Mouse (Mus musculus): ENCODE measurements around the gene Cep72. TPM values are rescaled to one million over a fixed set of nuclear protein-coding genes. Genes with fewer than 3 reads are reported as not detected.
A peak's percentile ranks its signal among the peaks of the same experiment; 100 is the strongest.
"Not testable (repeated sequence)": the region's sequence is repeated elsewhere in the genome, so short reads cannot be mapped to it uniquely, and the experiment has no call there.

Cep72 gene
- polyA plus RNA-seq, 1 experiment, result 2.2 TPM

DNA sequence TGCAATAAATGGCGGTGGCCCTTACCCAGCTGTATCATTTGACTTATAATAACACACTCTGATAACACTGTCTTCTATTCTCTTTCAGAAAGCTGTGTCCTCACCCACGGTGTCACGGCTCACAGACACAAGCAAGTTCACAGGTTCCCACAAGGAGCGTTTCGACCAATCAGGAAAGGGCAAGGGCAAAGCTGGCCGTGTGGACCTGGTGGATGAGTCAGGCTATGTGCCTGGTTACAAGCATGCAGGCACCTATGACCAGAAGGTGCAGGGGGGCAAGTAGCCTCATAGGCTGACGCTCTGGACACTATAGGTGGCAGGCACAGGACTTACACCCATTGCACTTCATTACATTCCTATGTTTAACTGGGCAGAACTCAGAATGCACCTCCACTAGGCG lies 31.0 kb downstream of the Cep72 start:
- H3K4me3 ChIP-seq (ENCODE audit: insufficient read depth, low read depth, low read length), result no peak overlapping the region
- no peaks in the 10 kb centered on the region for H3K36me3 ChIP-seq (ENCODE audit: control insufficient read depth, insufficient read depth, low read length)
- no peaks in the 10 kb centered on the region; the same call in 1 of the 2 replicates for H3K4me1 ChIP-seq (ENCODE audit: control insufficient read depth, insufficient read depth, low read length)
- no peak overlapping the region for H3K27ac ChIP-seq (ENCODE audit: insufficient read depth, low read depth, low read length)
- DNase-seq, result no peak
- no peak for TF ChIP-seq CTCF (conservative IDR thresholded peaks at IDR 0.05; ENCODE audit: insufficient read depth, insufficient read length, low read depth, low read length)
- TF ChIP-seq POLR2A (IDR thresholded peaks at IDR 0.05; ENCODE audit: low read depth, low read length), result no peak
- H3K27me3 ChIP-seq (replicated peaks; ENCODE audit: control insufficient read depth, insufficient read depth, low read length), result no peaks in the 10 kb centered on the region
- WGBS, result 69% methylated on average over 8 of the region's 8 CpGs

DNA sequence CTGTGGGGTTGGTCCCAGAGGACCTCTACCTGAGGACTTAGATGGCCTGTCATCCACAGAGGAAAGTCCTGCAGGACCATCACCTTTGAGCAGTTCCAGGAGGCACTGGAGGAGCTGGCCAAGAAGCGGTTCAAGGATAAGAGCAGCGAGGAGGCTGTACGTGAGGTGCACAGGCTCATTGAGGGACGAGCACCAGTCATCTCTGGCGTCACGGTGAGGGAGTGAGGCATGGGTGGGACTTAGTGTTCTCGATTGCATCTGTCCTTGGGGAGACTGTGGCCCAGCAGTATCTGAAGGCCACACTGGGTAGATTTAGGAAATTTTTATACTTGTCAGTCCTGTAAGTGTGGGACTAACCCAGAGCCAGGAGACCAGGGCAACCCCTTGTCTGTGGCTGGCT lies 31.4 kb downstream of the Cep72 start:
- Histone ChIP-seq H3K27me3 (replicated peaks; ENCODE audit: control insufficient read depth, insufficient read depth, low read length) (no peaks in the 10 kb centered on the region), H3K36me3 (ENCODE audit: control insufficient read depth, insufficient read depth, low read length) (no peaks in the 10 kb centered on the region), H3K4me3 (ENCODE audit: insufficient read depth, low read depth, low read length) (no peak overlapping the region), H3K4me1 (ENCODE audit: control insufficient read depth, insufficient read depth, low read length) (no peaks in the 10 kb centered on the region; the same call in 1 of the 2 replicates), H3K27ac (ENCODE audit: insufficient read depth, low read depth, low read length) (no peak overlapping the region)
- no peak for TF ChIP-seq POLR2A (IDR thresholded peaks at IDR 0.05; ENCODE audit: low read depth, low read length)
- no peak for TF ChIP-seq CTCF (conservative IDR thresholded peaks at IDR 0.05; ENCODE audit: insufficient read depth, insufficient read length, low read depth, low read length)
- no peak for DNase-seq
- 85% methylated on average over 7 of the region's 7 CpGs for WGBS

DNA sequence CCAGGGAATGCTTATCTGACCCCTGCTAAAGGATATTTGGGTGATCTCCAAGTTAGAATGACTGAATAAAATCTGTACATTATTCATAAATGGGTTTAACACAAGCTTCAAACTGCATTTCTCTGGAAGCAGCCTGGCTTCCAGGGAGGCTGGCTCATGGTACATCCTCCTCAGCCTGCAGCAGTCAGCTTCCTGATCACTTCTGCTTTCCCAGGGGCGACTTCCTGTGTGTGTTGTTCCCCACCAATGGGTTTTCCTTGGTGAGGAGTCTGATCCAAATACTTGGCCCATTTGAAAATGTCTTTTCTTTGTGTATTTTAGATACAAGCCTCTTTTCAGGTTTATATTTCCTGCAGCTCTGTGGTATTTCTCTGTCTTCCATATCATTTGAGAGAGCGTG lies 33.1 kb downstream of the Cep72 start:
- TF ChIP-seq POLR2A (IDR thresholded peaks at IDR 0.05; ENCODE audit: low read depth, low read length) (no peak), CTCF (conservative IDR thresholded peaks at IDR 0.05; ENCODE audit: insufficient read depth, insufficient read length, low read depth, low read length) (no peak)

DNA sequence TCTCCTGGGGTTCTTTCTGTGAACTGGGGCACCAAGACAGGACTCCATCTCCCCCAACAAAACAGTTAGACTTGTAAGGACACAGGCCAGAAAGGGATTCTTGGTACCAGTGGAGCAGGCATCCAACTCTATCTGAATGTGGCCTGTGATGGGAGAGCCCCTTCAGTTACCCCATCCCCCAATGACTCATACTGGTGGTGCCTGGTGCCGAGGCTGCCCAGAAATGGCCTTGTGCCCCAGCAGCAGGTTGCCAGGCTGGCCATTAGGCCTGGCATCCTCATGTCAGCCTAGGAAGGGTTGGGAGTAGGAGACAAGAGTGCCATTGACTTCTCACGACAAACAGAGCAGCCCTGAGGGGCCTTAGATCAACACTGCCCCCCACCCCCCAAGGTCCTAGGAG lies 34.0 kb downstream of the Cep72 start:
- TF ChIP-seq POLR2A (IDR thresholded peaks at IDR 0.05; ENCODE audit: low read depth, low read length), result no peak
- TF ChIP-seq CTCF (conservative IDR thresholded peaks at IDR 0.05; ENCODE audit: insufficient read depth, insufficient read length, low read depth, low read length), result no peak
- 75% methylated on average over 2 of the region's 2 CpGs for WGBS
- Histone ChIP-seq H3K4me1 (ENCODE audit: control insufficient read depth, insufficient read depth, low read length) (peaks cover 3% of the 10 kb centered on the region), H3K36me3 (ENCODE audit: control insufficient read depth, insufficient read depth, low read length) (no peaks in the 10 kb centered on the region), H3K27me3 (replicated peaks; ENCODE audit: control insufficient read depth, insufficient read depth, low read length) (no peaks in the 10 kb centered on the region), H3K4me3 (ENCODE audit: insufficient read depth, low read depth, low read length) (no peak overlapping the region), H3K27ac (ENCODE audit: insufficient read depth, low read depth, low read length) (no peak overlapping the region)
- DNase-seq, result no peak

More for the DNA sequence above, 33.1 kb downstream of the Cep72 start:
- Histone ChIP-seq H3K27ac (ENCODE audit: insufficient read depth, low read depth, low read length) (no peak overlapping the region), H3K36me3 (ENCODE audit: control insufficient read depth, insufficient read depth, low read length) (no peaks in the 10 kb centered on the region), H3K4me3 (ENCODE audit: insufficient read depth, low read depth, low read length) (no peak overlapping the region), H3K27me3 (replicated peaks; ENCODE audit: control insufficient read depth, insufficient read depth, low read length) (no peaks in the 10 kb centered on the region), H3K4me1 (ENCODE audit: control insufficient read depth, insufficient read depth, low read length) (peaks cover 3% of the 10 kb centered on the region)
- DNase-seq, result no peak
- 84% methylated on average over 2 of the region's 2 CpGs for WGBS

DNA sequence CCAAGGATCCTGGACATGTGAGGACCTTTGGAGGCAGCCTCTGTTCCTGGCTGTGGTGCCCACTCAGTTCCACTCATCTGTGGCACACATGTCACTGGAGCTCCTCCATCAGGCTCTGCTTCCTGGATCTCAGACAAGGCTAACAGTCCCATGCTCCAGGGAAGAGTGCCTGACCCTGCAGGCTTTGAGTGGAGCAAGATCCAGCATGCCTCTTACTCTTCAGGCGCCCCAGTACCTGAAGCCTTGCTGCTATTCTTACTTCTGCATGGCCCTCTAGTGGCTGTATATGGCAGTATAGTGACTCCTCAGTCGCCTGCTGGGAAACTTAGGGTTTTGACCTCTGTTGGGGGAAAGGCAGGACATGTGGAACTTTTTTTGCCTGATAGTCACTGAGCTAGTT lies 35.9 kb downstream of the Cep72 start:
- Histone ChIP-seq H3K27ac (ENCODE audit: insufficient read depth, low read depth, low read length) (no peak overlapping the region), H3K27me3 (replicated peaks; ENCODE audit: control insufficient read depth, insufficient read depth, low read length) (no peaks in the 10 kb centered on the region), H3K4me1 (ENCODE audit: control insufficient read depth, insufficient read depth, low read length) (peaks cover 3% of the 10 kb centered on the region), H3K36me3 (ENCODE audit: control insufficient read depth, insufficient read depth, low read length) (no peaks in the 10 kb centered on the region), H3K4me3 (ENCODE audit: insufficient read depth, low read depth, low read length) (no peak overlapping the region)
- TF ChIP-seq POLR2A (IDR thresholded peaks at IDR 0.05; ENCODE audit: low read depth, low read length) (no peak), CTCF (conservative IDR thresholded peaks at IDR 0.05; ENCODE audit: insufficient read depth, insufficient read length, low read depth, low read length) (peak; percentile 75)
- peak; percentile 65 for DNase-seq
- 38% methylated on average over 2 of the region's 2 CpGs for WGBS

DNA sequence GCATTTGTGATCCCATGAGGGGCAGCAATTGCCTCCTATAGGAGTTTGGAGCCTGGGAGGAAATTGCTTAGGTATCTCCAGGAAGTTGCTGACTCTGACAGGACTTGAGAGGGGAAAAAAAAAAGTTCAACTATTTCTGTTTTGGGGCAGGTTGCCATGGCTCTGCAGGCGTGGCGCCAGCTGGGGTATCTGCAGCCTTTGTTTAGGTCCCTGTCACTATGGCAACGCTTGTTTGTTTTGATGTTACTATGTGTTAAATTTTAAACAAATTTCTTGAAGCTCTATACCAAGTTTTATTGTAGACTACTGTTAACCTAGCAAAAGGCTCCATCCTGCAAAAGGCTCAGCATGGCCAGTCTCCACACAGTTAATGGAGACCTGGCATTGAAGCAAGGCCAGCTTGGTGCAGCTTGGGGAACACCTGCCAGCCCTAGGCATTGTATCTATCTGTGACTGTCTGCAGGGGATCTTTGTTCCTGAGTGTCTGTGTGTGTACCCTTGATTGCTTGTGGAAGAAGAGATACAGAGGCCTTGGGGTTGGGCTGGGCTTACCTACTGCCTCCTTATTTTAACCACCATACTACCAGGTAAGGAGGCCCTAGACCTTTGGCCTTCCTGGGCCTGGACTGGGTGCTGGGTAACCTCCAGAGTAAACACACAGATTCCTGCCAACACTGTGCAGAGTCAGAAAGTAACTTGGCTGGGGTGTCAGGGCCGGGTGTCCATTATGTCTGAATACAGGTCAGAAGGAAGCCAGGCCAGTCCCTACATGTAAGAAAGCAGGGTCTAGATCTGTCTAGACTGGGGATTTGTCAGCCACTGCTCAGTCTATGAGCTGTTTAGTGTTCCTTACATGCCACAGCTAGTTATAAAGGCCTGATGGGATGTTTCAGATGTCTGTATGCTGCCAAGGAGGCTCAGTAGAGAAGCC lies 36.7 kb downstream of the Cep72 start:
- TF ChIP-seq POLR2A (IDR thresholded peaks at IDR 0.05; ENCODE audit: low read depth, low read length), result no peak
- no peak for TF ChIP-seq CTCF (conservative IDR thresholded peaks at IDR 0.05; ENCODE audit: insufficient read depth, insufficient read length, low read depth, low read length)
- Histone ChIP-seq H3K27me3 (replicated peaks; ENCODE audit: control insufficient read depth, insufficient read depth, low read length) (no peaks in the 10 kb centered on the region), H3K4me1 (ENCODE audit: control insufficient read depth, insufficient read depth, low read length) (peaks cover 3% of the 10 kb centered on the region), H3K27ac (ENCODE audit: insufficient read depth, low read depth, low read length) (no peak overlapping the region), H3K36me3 (ENCODE audit: control insufficient read depth, insufficient read depth, low read length) (no peaks in the 10 kb centered on the region), H3K4me3 (ENCODE audit: insufficient read depth, low read depth, low read length) (no peak overlapping the region)
- DNase-seq, result peak; percentile 78
- WGBS, result 59% methylated on average over 4 of the region's 4 CpGs

DNA sequence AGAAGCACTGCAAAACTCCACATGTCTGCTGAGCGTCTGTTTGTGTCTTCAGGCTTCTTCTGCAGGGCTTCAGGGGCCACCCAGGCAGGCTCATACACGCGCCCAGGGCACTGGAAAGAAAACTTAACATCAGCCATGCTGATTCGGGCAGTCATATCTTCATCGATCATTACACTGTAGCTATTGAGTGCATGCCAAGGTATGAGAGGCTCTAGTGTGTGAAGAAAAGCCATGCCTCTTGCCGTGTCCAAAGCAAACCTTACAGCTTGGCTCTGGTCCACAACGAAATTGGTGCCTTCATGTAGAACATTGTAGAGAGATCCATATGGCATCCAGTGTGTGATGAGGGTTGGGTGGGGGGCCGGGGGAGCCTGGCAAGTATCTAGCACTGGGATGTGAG lies 43.1 kb downstream of the Cep72 start:
- not testable (repeated sequence) for DNase-seq

More for the DNA sequence above, 43.1 kb downstream of the Cep72 start:
- not testable (repeated sequence) for H3K4me3 ChIP-seq (ENCODE audit: insufficient read depth, low read depth, low read length); H3K4me1 ChIP-seq (ENCODE audit: control insufficient read depth, insufficient read depth, low read length); H3K27me3 ChIP-seq (replicated peaks; ENCODE audit: control insufficient read depth, insufficient read depth, low read length); H3K36me3 ChIP-seq (ENCODE audit: control insufficient read depth, insufficient read depth, low read length); H3K27ac ChIP-seq (ENCODE audit: insufficient read depth, low read depth, low read length)
- 80% methylated on average over 8 of the region's 8 CpGs for WGBS

Measured in kidney, adult 2 months (tissue).